Mouse (Mus musculus) mouse embryonic stem cell (cell line): ENCODE data around the gene Fam78a.

Experiments
- in situ Hi-C, 2 experiments: fragments of 300-500 bp; cut with MboI; formaldehyde crosslinking; loops; 1 replicate in 1 of 2; 3 replicates in 1 of 2; pipeline ENCODE4 v1.14.3; 2019 to 2020; ENCODE audit warnings: low sequenced_read_pairs in 2 of 2, low pct_unique_long_range_greater_than_20kb in 1 of 2, mixed read lengths in 1 of 2; ENCODE audit not compliant: unreplicated experiment in 1 of 2

The Fam78a gene

GRCm38 (mm10) chr2:32084111-32084871, at the start of gene Fam78a:
Gene Fam78a, minus strand, starts transcription at chr2:32084857.
- in situ Hi-C loops = no loop called here

- in situ Hi-C loops = loop anchor here (10.0 kb wide), 2 partner anchors 151 to 351 kb away; partner anchors contain the start of genes Golga2 (in 1 of the 2) and Swi5 (in 1 of the 2)
These were observed 49.4 kb upstream of the Fam78a start for GRCm38 (mm10) chr2:32134039-32134438.

DNA sequence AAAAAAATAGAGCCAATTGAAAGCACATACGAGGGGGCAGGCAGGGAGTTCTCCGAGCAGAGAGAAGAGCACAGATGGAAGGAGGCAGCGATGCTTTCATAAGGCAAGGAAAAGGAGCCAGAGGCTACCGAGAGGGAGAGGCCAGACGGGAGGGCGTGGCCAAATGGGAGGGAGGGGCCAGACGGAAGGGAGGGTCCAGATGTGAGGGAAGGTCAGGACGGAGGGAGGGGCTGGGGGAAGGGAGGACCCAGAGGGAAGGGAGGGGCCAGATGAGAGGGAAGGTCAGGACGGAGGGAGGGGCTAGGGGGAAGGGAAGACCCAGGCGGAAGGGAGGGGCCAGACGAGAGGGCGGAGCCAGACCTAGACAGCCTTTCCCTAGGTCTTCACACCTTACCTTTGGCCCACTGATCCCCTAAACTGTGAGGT, 47.9 kb upstream of the Fam78a start:
- in situ Hi-C loops = loop anchor here (10.0 kb wide), 2 partner anchors 152 to 352 kb away; partner anchors contain the start of genes Golga2 (in 1 of the 2) and Swi5 (in 1 of the 2)

DNA sequence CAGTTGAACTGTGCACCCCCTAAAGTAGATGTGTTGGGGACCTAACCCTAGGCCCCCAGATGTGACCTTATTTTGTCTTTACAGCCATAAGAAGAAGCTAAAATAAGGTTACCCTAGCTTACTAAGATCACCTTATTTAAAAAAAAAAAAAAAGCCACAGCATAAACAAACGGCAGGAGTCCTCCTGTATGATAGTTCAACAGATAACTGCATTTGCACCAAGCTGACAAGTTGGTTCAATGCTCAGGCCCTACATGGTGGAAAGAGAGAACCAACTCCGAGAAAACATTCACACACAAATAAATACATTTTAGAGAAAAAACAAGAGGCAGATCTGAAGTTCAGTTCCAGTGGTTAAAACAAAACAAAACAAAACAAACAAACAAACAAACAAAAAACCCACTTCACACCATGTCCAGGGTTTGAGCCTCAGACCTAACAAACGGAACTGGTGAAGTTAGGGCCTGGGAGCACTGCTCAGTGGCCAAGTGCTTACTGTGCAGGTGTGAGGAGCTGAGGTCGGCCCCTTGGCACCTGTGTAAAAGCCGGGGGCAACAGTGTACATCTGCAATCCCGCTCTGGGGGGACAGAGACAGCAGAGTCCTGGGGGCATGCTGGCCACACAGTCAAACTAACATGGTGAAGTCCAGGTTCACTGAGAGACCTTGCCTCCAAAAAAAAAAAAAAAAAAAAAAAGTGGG, 47.4 kb upstream of the Fam78a start:
- in situ Hi-C loops = loop anchor here (10.0 kb wide), 2 partner anchors 153 to 353 kb away; partner anchors contain the start of genes Golga2 (in 1 of the 2) and Swi5 (in 1 of the 2)

DNA sequence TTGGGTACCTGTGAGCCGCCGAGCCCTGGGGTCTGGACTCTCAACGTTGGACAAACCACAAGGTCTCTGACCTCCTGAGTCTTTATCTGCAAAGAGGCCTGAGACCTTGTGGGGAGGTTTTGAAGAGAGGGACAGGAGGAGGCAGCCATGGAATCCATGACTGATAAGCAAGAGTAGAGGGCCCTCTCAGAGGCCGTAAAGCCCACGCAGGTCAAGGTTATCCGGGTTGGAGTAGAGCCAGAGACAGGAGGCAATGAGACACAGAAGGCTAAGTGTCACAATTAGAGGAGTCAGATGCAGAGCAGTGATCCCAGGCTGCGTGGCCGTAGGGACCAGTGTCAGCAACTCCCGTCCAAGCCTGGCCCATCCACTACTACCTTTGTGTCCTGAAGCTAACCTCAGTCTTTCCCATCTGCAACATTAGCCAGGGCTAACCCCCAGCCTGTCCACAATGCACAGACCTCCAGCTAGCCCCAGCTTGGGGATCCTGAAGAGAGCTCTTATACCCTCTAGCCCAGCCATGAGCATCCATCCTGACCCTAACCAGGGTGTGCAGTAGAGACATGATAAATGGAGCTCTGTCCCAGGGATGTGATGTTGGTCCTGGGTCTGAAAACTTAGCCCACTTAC, 46.7 kb upstream of the Fam78a start:
- in situ Hi-C loops = loop anchor here (10.0 kb wide), 2 partner anchors 153 to 353 kb away; partner anchors contain the start of genes Golga2 (in 1 of the 2) and Swi5 (in 1 of the 2)

DNA sequence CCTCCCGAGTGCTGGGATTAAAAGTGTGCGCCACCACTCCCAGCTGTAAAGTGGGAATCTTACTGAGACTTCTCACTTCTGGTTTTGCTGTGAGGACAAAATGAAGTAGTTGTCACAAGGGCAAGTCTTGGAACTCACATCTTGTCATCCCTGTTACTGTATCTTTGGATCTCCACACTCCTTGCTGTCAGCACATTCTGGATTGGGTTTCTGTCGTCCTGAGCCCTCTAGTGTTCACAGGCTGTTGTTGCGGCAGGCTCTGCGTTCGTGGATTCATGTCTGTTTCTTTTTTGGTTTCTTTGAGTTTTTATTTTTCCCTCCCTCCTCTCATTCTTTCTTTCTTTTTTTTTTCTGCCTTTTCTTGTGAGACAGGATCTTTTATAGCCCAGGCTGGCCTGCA, 45.8 kb upstream of the Fam78a start:
- in situ Hi-C loops = loop anchor here (10.0 kb wide), 2 partner anchors 154 to 354 kb away; partner anchors contain the start of genes Golga2 (in 1 of the 2) and Swi5 (in 1 of the 2)

DNA sequence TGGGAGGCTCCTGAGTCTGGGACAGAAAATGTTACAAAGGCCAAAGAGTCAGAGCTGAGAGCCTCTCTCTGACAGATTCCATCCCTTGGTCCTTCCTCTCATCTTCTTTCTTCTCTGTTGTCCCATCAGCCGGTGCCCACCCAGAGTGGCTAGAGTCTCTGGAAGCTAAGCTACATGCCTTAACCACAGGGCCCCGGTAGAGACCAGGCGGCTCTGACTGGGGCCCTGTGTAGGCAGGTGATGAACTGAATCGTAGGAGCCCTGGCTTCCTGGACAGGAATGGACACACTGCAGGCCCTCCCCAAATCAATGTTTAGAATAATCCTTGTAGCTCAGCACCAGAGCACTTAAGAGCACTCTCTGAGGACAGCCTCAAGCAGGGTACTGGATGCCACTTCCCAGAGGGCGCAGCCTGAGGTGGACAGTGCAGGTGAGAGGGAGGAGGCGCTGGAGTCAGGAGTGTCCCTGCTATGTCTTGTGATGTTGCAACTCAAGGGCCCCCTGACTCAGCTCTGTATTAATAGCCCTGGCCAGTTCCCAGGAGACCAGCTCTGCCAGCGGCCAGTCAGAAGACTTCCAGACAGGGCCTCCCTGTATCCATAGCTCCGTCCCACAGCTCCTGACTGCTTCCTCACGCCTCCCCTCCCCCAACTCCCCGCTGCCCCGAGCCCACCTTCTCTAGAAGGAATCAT, 44.9 kb upstream of the Fam78a start:
- in situ Hi-C loops = loop anchor here (10.0 kb wide), 2 partner anchors 155 to 355 kb away; partner anchors contain the start of genes Golga2 (in 1 of the 2) and Swi5 (in 1 of the 2)

DNA sequence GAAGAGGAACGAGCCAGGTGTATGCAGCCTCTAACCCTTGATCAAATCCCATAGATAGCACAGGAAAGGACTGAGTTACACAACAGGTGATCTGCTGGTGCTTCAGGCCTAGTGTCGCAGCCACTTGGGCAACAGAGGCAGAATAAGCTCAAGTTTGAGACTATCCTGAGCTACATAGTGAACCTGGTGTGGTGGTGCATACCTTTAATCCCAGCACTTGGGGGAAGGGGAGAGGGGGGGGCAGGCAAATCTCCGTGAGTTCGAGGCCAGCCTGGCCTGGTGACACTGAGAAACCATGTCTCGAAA, 43.8 kb upstream of the Fam78a start:
- in situ Hi-C loops = no loop called here

DNA sequence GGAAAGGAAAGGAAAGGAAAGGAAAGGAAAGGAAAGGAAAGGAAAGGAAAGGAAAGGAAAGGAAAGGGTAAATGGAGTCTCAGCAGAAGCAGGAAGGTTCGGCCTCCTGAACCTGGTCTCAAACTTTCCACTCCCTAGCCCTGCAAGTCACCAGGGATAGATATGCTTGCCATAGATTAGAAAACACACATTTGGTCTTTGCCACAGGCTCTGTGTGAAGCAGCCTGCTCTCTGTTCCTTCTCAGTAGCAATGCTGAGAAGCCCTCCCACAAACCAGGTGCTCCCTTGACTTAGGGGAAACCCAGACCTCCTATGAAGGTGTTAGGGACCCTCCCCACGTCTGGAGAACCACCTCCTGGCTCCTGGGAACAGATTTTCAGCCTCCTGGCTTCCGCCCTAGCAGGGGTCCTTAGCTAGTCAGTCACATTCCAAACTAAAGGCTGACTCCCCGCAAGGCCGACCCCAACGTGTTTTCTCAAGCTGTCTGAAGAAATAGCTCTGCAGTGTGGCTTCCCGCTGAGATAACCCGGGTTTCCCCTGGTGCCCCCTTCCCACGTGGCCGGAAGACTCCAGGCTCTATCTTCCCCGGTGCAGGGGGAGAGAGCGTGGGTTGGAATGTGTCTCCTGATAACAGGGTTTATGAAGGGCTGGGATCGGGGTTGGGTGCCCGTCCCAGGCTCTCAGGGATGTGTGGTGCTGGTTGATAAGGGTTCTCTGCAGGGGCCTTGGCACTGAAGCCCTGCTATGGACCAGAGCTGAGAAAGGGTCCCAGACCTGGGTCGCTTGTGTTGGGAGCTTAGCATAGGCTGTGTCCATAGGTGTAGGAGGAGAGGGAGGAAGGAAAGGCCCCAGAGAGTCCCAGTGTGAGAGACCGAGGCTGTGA, 43.2 kb upstream of the Fam78a start:
- in situ Hi-C loops = no loop called here

GRCm38 (mm10) chr2:32121785-32122184, 37.1 kb upstream of the Fam78a start:
- in situ Hi-C loops = no loop called here

GRCm38 (mm10) chr2:32121150-32121549, 36.5 kb upstream of the Fam78a start:
- in situ Hi-C loops = no loop called here

GRCm38 (mm10) chr2:32119802-32120750, 35.4 kb upstream of the Fam78a start:
- in situ Hi-C loops = no loop called here

GRCm38 (mm10) chr2:32115851-32116268, 31.2 kb upstream of the Fam78a start:
- in situ Hi-C loops = no loop called here

- in situ Hi-C loops = no loop called here
These were observed 27.9 kb upstream of the Fam78a start for GRCm38 (mm10) chr2:32112548-32112947.

DNA sequence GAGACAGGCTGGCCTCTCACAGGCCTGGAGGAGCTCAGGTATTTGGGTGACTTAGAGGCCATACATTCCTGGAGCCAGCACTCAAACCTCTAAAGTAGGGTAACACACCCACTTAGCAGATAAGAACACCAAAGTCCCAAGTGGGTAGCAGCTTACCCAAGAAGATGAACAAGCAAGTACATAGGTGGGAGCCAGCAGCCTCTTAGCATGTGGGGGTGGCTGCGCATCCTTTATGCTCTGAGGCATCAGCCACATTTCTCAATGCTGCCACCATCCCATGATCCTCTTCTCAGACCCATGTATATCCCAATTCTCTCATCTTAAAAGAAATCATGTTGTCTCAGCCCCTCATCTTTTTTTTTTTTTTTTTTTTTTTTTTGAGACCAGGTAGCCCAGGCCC, 26.6 kb upstream of the Fam78a start:
- in situ Hi-C loops = no loop called here

DNA sequence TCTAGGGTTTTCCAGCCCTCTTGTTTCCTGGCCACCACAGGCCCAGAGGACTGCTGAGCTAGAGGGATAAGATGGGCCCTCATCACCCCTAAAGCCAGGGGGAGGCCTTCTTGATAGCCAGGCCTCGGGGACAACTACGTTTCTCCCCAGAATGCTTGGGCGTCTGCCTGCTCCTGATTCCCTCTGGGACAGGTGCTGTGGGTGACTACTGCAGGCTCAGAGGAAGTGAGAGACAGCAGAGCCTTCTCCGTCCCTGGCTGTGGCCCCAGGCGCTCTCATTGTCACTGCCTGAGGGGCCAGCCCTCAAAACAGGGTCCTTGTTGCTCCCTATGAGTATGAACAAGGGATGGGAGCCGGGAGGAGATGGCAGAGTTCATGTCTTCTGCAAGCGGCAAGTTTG, 21.3 kb upstream of the Fam78a start:
- in situ Hi-C loops = no loop called here
